Mouse (Mus musculus) small intestine, adult 2 months (tissue): ENCODE measurements around the gene Vmn1r21.

ENCODE experiments used
- CTCF ChIP-seq: fragments of 200-500 bp; IDR thresholded peaks from 2 replicates; pipeline ENCODE4 v1.5.1; 2012; ENCODE audit warnings: low read depth, mild to moderate bottlenecking, control low read depth, inconsistent platforms, low read length, moderate library complexity, mixed read lengths; ENCODE audit not compliant: insufficient replicate concordance, insufficient read length; ENCODE audit errors: extremely low read depth
- POLR2A ChIP-seq: fragments of 200-500 bp; IDR thresholded peaks from 2 replicates; pipeline ENCODE4 v1.6.1; 2012; ENCODE audit warnings: low read depth, mild to moderate bottlenecking, control low read depth, inconsistent platforms, low read length, moderate library complexity

DNA sequence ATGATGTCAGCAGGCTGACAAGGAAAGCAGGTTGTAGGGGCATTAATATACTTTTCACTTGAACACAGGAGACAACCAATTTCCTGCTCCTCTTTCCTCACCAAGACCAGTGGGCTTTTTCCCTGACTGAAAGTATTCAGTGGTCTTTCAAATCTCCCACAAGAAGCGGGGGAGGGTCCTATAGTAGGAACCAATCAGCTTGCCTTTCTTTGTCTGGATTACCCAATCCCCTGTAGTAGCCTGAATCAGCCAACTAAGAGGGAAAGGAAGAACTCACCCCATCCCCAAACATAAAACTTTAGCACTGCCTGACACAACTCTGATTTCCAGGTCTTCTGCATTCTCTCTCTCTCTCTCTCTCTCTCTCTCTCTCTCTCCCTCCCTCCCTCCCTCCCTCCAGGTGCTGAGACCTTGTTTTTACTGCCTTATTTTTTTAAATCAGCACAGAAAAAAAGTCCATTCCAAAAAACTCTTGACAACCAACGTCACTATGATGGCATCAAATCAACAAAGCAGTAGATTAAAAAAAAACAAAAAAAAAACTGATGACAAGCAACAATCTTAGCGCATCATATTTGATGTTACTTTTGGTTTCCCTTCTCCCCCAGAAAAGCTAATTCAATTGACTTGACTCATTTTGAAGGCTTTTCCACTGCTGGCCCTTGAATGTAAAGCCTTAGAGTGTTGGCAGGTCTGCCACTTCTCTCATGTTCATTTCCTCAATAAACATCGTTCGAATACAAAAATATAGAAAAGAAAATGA, 27.3 kb downstream of the Vmn1r21 start:
- TF ChIP-seq POLR2A (no peak), CTCF (no peak)
